Comparison of ENCODE assay signal across 8 mouse cellular contexts in the genomic region with DNA sequence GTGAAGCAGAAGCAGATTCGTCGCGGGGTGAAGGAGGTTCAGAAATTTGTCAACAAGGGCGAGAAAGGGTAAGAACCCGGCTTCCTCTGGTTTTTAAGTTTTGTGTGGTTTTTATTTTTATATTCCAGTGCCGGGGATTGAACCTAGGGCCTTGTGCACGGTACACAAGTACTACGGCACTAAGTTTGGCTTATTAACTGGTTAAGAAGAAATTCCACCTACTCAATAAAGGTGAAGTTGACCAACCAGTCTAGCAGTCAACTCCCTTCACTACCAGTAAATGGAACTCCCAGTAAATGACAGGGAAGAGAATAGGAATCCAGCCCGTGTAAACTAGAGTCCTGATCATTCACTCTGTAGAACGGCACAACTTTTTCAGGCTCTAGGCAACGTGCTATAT. TPM values are rescaled to one million over a fixed set of nuclear protein-coding genes. Genes with fewer than 3 reads are reported as not detected.
DNase-seq lines count a peak whose midpoint lies in the region; ATAC-seq and TF ChIP-seq lines count a peak whose summit lies in the region.

No protein-coding gene starts in this region.

- peaks cover 29% of the 10 kb centered on the region for H3K36me3 ChIP-seq in lung, embryonic 14.5 days (ENCODE audit: insufficient read depth)
- peaks cover 37% of the 10 kb centered on the region for H3K36me3 ChIP-seq in embryonic facial prominence, embryonic 14.5 days (ENCODE audit: control insufficient read depth, insufficient read depth, low read length)
- H3K36me3 ChIP-seq in intestine, postnatal 0 days (ENCODE audit: control insufficient read depth, insufficient read depth): peaks cover 28% of the 10 kb centered on the region
- peaks cover 31% of the 10 kb centered on the region for H3K36me3 ChIP-seq in neural tube, embryonic 14.5 days (ENCODE audit: control insufficient read depth, insufficient read depth, low read length)

- WGBS in lung, embryonic 14.5 days: 2% methylated on average over 11 of the region's 11 CpGs
- WGBS in embryonic facial prominence, embryonic 14.5 days: under 1% methylated on average over 11 of the region's 11 CpGs
- WGBS in intestine, postnatal 0 days: 0% methylated on average over 11 of the region's 11 CpGs
- 3% methylated on average over 11 of the region's 11 CpGs for WGBS in neural tube, embryonic 14.5 days

- ATAC-seq in lung, embryonic 14.5 days (ENCODE audit: insufficient read depth): no peak
- no peak for ATAC-seq in embryonic facial prominence, embryonic 14.5 days (ENCODE audit: low read depth)
- no peak for ATAC-seq in intestine, postnatal 0 days
- no peak for ATAC-seq in neural tube, embryonic 14.5 days (ENCODE audit: low read depth)

- no peak for TF ChIP-seq CTCF in lung, embryonic 14.5 days (IDR thresholded peaks at IDR 0.05; ENCODE audit: low read depth)
- no peak for TF ChIP-seq CTCF in intestine, postnatal 0 days (IDR thresholded peaks at IDR 0.05; ENCODE audit: low read depth)

- peaks cover 8% of the 10 kb centered on the region; the same call in 1 of the 2 replicates for H3K4me1 ChIP-seq in lung, embryonic 14.5 days (ENCODE audit: insufficient read depth)
- peaks cover 15% of the 10 kb centered on the region for H3K4me1 ChIP-seq in embryonic facial prominence, embryonic 14.5 days (ENCODE audit: control insufficient read depth, insufficient read depth, low read length)
- H3K4me1 ChIP-seq in intestine, postnatal 0 days (replicated peaks; ENCODE audit: control insufficient read depth, insufficient read depth, low read length): no peaks in the 10 kb centered on the region
- H3K4me1 ChIP-seq in neural tube, embryonic 14.5 days (ENCODE audit: control insufficient read depth, insufficient read depth, low read length): peaks cover 10% of the 10 kb centered on the region

- peak overlapping the region; percentile 68 for H3K27ac ChIP-seq in lung, embryonic 14.5 days (ENCODE audit: low read depth)
- H3K27ac ChIP-seq in embryonic facial prominence, embryonic 14.5 days (replicated peaks; ENCODE audit: low read depth, low read length): 0 out of 2 replicates have a peak overlapping the region, but pooled peaks have one; percentile 10
- H3K27ac ChIP-seq in intestine, postnatal 0 days (ENCODE audit: low read depth, low read length): peak overlapping the region; percentile 68; the same call in 1 of the 2 replicates
- no peak overlapping the region for H3K27ac ChIP-seq in neural tube, embryonic 14.5 days (ENCODE audit: low read depth, low read length)

- H3K9me3 ChIP-seq in lung, embryonic 14.5 days (ENCODE audit: low read depth, low read length): no peaks in the 10 kb centered on the region
- no peaks in the 10 kb centered on the region for H3K9me3 ChIP-seq in embryonic facial prominence, embryonic 14.5 days (ENCODE audit: control insufficient read depth, low read length)
- no peaks in the 10 kb centered on the region for H3K9me3 ChIP-seq in intestine, postnatal 0 days (ENCODE audit: control insufficient read depth)
- no peaks in the 10 kb centered on the region for H3K9me3 ChIP-seq in neural tube, embryonic 14.5 days (ENCODE audit: control insufficient read depth, low read length)

- H3K4me2 ChIP-seq in lung, embryonic 14.5 days: peak overlapping the region; percentile 81
- H3K4me2 ChIP-seq in embryonic facial prominence, embryonic 14.5 days (ENCODE audit: low read depth, low read length): peak overlapping the region; percentile 77
- peak overlapping the region; percentile 85 for H3K4me2 ChIP-seq in intestine, postnatal 0 days (replicated peaks; ENCODE audit: low read depth)
- peak overlapping the region; percentile 91 for H3K4me2 ChIP-seq in neural tube, embryonic 14.5 days (ENCODE audit: low read depth, low read length)

- DNase-seq in lung, embryonic 14.5 days: no peak
- DNase-seq in lung, postnatal 14 days: no peak
- DNase-seq in embryonic facial prominence, embryonic 14.5 days (ENCODE audit: low spot score): no peak
- DNase-seq in cerebellum, adult 11 months: no peak
- DNase-seq in left cerebral cortex, adult 11 months (ENCODE audit: low spot score): no peak
- DNase-seq in frontal cortex, adult 2 months (ENCODE audit: extremely low spot score in 1 of 2, low spot score in 1 of 2): no peak

- H3K4me3 ChIP-seq in lung, embryonic 14.5 days (ENCODE audit: low read depth, low read length): peak overlapping the region; percentile 85
- peak overlapping the region; percentile 58 for H3K4me3 ChIP-seq in embryonic facial prominence, embryonic 14.5 days (ENCODE audit: low read depth, low read length)
- H3K4me3 ChIP-seq in intestine, postnatal 0 days (ENCODE audit: low read depth, low read length): peak overlapping the region; percentile 70
- peak overlapping the region; percentile 75 for H3K4me3 ChIP-seq in neural tube, embryonic 14.5 days (ENCODE audit: low read depth, low read length)

- H3K27me3 ChIP-seq in lung, embryonic 14.5 days (ENCODE audit: insufficient read depth, low read length): no peaks in the 10 kb centered on the region
- H3K27me3 ChIP-seq in embryonic facial prominence, embryonic 14.5 days (replicated peaks; ENCODE audit: control insufficient read depth, insufficient read depth, low read length): no peaks in the 10 kb centered on the region
- H3K27me3 ChIP-seq in intestine, postnatal 0 days (replicated peaks; ENCODE audit: control insufficient read depth, insufficient read depth, low read length): no peaks in the 10 kb centered on the region
- no peaks in the 10 kb centered on the region for H3K27me3 ChIP-seq in neural tube, embryonic 14.5 days (ENCODE audit: control insufficient read depth, insufficient read depth, low read length)

- peak overlapping the region; percentile 76 for H3K9ac ChIP-seq in lung, embryonic 14.5 days
- peak overlapping the region; percentile 71 for H3K9ac ChIP-seq in embryonic facial prominence, embryonic 14.5 days (ENCODE audit: low read depth, low read length)
- peak overlapping the region; percentile 66 for H3K9ac ChIP-seq in intestine, postnatal 0 days (ENCODE audit: low read depth, low read length)
- H3K9ac ChIP-seq in neural tube, embryonic 14.5 days (replicated peaks; ENCODE audit: low read depth, low read length): peak overlapping the region; percentile 67

RNA-seq across cellular contexts. Expression of a gene that starts 0.5 kb away (rescaled TPM):
- polyA plus RNA-seq in lung, embryonic 14.5 days (2014; fragmentation: Nextera tagmentation; extraction: Ambion mirVana): 178 and 187 TPM in 2 replicates
- 158 and 162 TPM in 2 replicates for polyA plus RNA-seq in embryonic facial prominence, embryonic 14.5 days (2014; fragmentation: Nextera tagmentation; extraction: Ambion mirVana)
- 98.2 and 101 TPM in 2 replicates for polyA plus RNA-seq in intestine, postnatal 0 days (2015; fragmentation: Nextera tagmentation; extraction: Ambion mirVana)
- polyA plus RNA-seq in neural tube, embryonic 14.5 days (2014; fragmentation: Nextera tagmentation; extraction: Ambion mirVana): 104 and 112 TPM in 2 replicates
- polyA plus RNA-seq in frontal cortex, adult 2 months (2012; rRNA removed): 64.6 and 68.5 TPM in 2 replicates

RNA-seq across cellular contexts. Expression of a gene that starts 13.4 kb away (rescaled TPM):
- 676 and 703 TPM in 2 replicates for polyA plus RNA-seq in lung, embryonic 14.5 days (2014; fragmentation: Nextera tagmentation; extraction: Ambion mirVana)
- 433 and 475 TPM in 2 replicates for polyA plus RNA-seq in embryonic facial prominence, embryonic 14.5 days (2014; fragmentation: Nextera tagmentation; extraction: Ambion mirVana)
- polyA plus RNA-seq in intestine, postnatal 0 days (2015; fragmentation: Nextera tagmentation; extraction: Ambion mirVana): 181 and 191 TPM in 2 replicates
- polyA plus RNA-seq in neural tube, embryonic 14.5 days (2014; fragmentation: Nextera tagmentation; extraction: Ambion mirVana): 329 and 397 TPM in 2 replicates
- polyA plus RNA-seq in frontal cortex, adult 2 months (2012; rRNA removed): 127 and 135 TPM in 2 replicates

RNA-seq across cellular contexts. Expression of a gene that starts 15.6 kb away (rescaled TPM):
- polyA plus RNA-seq in lung, embryonic 14.5 days (2014; fragmentation: Nextera tagmentation; extraction: Ambion mirVana): 39.4 and 43.6 TPM in 2 replicates
- polyA plus RNA-seq in embryonic facial prominence, embryonic 14.5 days (2014; fragmentation: Nextera tagmentation; extraction: Ambion mirVana): 44.2 and 50.4 TPM in 2 replicates
- polyA plus RNA-seq in intestine, postnatal 0 days (2015; fragmentation: Nextera tagmentation; extraction: Ambion mirVana): 32.4 and 34.2 TPM in 2 replicates
- polyA plus RNA-seq in neural tube, embryonic 14.5 days (2014; fragmentation: Nextera tagmentation; extraction: Ambion mirVana): 81.8 and 93.5 TPM in 2 replicates
- polyA plus RNA-seq in frontal cortex, adult 2 months (2012; rRNA removed): 60.9 and 67.2 TPM in 2 replicates

RNA-seq across cellular contexts. Expression of a gene that starts 30.6 kb away (rescaled TPM):
- polyA plus RNA-seq in lung, embryonic 14.5 days (2014; fragmentation: Nextera tagmentation; extraction: Ambion mirVana): 35.5 and 39.2 TPM in 2 replicates
- polyA plus RNA-seq in embryonic facial prominence, embryonic 14.5 days (2014; fragmentation: Nextera tagmentation; extraction: Ambion mirVana): 32.1 and 37.8 TPM in 2 replicates
- 8.5 and 8.8 TPM in 2 replicates for polyA plus RNA-seq in intestine, postnatal 0 days (2015; fragmentation: Nextera tagmentation; extraction: Ambion mirVana)
- polyA plus RNA-seq in neural tube, embryonic 14.5 days (2014; fragmentation: Nextera tagmentation; extraction: Ambion mirVana): 16.2 and 17.7 TPM in 2 replicates
- polyA plus RNA-seq in frontal cortex, adult 2 months (2012; rRNA removed): 6.9 and 9.8 TPM in 2 replicates

RNA-seq across cellular contexts. Expression of a gene that starts 30.7 kb away (rescaled TPM):
- 3.4 TPM in 2 replicates for polyA plus RNA-seq in lung, embryonic 14.5 days (2014; fragmentation: Nextera tagmentation; extraction: Ambion mirVana)
- polyA plus RNA-seq in embryonic facial prominence, embryonic 14.5 days (2014; fragmentation: Nextera tagmentation; extraction: Ambion mirVana): 2.8 and 3.3 TPM in 2 replicates
- polyA plus RNA-seq in intestine, postnatal 0 days (2015; fragmentation: Nextera tagmentation; extraction: Ambion mirVana): 1.1 and 1.3 TPM in 2 replicates
- polyA plus RNA-seq in neural tube, embryonic 14.5 days (2014; fragmentation: Nextera tagmentation; extraction: Ambion mirVana): 1.7 and 1.8 TPM in 2 replicates
- 4.8 and 5.7 TPM in 2 replicates for polyA plus RNA-seq in frontal cortex, adult 2 months (2012; rRNA removed)
